Mouse (Mus musculus): Measurements from ENCODE around the gene Prmt8.

DNA sequence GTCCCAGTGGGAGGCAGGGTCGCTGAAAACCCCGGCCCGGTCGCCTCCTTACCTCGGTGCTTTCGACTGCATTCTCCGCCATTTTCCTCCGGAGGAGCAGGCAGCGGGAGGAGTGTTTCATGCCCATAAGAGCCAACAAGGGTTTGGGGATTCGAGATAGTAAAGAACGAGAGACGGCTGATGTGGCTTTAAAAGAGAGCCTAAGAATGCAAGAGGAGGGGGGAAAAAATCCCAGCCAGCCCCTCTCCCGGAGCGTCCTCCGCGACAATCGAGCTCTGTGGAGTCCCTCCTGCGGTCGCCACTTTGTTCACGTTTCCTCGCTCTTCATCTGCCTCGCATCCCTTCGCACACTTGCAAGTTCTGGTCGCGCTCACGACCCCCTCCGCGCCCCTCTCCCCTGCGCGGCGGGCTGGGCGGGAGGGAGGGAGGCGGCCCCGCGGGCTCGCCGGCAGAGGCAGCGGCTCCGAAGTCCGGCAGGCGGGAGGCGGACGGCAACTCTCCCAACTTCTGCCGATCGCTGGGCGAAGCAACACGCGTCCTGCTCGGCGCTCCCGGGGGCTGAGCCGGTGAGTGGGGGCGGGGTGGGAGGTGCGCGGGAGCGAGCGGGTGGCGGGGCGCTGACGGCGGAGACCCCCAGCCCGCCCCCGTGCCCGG is 524 bp downstream of the Prmt8 start:
- TF ChIP-seq CTCF (IDR thresholded peaks at IDR 0.05; ENCODE audit: low read depth, low read length): no peak
- no peak for TF ChIP-seq EP300 (IDR thresholded peaks at IDR 0.05; ENCODE audit: insufficient read depth, low read depth, low read length)

Measured in ES-Bruce4 (cell line).